Mouse (Mus musculus): ENCODE measurements at regions not wholly inside any gene's neighbourhood (a gene's known extent, or its start where the extent isn't known, plus 50 kb on each side); places are given as distances from the start of the nearest gene placed in this dataset.

DNA sequence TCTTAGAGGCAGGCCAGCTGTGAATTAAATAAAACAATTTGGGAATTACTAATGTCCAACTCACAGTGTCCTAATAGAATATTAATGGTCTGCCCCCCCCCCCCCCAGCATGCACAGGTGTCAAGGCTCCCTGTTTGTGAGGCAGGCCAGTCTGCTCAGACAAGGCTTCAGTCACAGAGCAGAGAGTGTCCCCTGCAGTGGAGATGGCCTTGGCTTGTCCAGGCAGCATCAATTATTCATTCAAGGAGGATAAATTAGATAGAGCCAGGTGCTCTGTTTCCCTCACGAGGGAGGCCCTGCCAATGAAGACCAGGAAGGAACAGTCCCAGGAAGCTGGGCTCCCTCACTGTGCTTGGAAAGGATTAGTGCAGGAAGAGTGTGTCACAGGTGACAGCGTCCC is 150.5 kb downstream of the Zfp326 start:
- TF ChIP-seq CTCF (IDR thresholded peaks at IDR 0.05; ENCODE audit: borderline replicate concordance, extremely low read depth, insufficient read depth, insufficient read length) (no peak), POLR2A (IDR thresholded peaks at IDR 0.05; ENCODE audit: borderline replicate concordance, extremely low read depth, insufficient read depth, insufficient read length, poor library complexity, severe bottlenecking) (no peak)
